Mouse (Mus musculus): ENCODE data around the gene Ttc1. TPM values are rescaled to one million over a fixed set of nuclear protein-coding genes. Genes with fewer than 3 reads are reported as not detected.

Gene Ttc1
- polyA plus RNA-seq, 1 experiment from 2014 or later: 54.9 TPM

DNA sequence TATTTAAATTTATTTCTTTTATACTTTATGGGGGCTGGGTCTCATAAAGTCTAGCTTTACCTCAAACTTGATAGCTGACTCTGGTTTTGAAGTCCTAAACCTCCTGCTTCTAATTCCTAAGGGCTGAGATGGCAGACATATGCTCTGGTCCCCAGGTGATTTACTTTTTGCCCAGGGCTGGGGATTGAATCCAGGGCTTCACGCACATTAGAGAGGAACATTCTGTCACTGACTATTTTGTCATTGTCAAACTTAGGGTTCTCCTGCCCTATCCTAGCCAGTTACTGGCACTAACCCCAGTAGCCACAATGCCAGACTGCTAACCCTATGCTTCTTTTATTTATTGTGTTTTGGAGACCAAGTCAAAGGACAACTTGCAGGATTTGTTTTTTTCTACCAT, 59.0 kb downstream of the Ttc1 start:
- Histone ChIP-seq H3K4me2 (ENCODE audit: low read depth, low read length) (no peak overlapping the region), H3K9me3 (replicated peaks; ENCODE audit: control insufficient read depth, low read length) (no peaks in the 10 kb centered on the region), H3K4me1 (ENCODE audit: control insufficient read depth, insufficient read depth, low read length) (peaks cover 2% of the 10 kb centered on the region; the same call in 1 of the 2 replicates), H3K4me3 (ENCODE audit: low read length) (no peak overlapping the region), H3K9ac (ENCODE audit: low read length) (no peak overlapping the region), H3K27me3 (ENCODE audit: control insufficient read depth, insufficient read depth, low read length) (no peaks in the 10 kb centered on the region), H3K36me3 (ENCODE audit: control insufficient read depth, insufficient read depth) (peaks cover 39% of the 10 kb centered on the region), H3K27ac (ENCODE audit: low read length) (no peak overlapping the region)
- no peak for ATAC-seq (replicated peaks; ENCODE audit: extremely low read depth, insufficient read depth, low FRiP score)
- 96% methylated on average over 1 of the region's 1 CpGs for WGBS

DNA sequence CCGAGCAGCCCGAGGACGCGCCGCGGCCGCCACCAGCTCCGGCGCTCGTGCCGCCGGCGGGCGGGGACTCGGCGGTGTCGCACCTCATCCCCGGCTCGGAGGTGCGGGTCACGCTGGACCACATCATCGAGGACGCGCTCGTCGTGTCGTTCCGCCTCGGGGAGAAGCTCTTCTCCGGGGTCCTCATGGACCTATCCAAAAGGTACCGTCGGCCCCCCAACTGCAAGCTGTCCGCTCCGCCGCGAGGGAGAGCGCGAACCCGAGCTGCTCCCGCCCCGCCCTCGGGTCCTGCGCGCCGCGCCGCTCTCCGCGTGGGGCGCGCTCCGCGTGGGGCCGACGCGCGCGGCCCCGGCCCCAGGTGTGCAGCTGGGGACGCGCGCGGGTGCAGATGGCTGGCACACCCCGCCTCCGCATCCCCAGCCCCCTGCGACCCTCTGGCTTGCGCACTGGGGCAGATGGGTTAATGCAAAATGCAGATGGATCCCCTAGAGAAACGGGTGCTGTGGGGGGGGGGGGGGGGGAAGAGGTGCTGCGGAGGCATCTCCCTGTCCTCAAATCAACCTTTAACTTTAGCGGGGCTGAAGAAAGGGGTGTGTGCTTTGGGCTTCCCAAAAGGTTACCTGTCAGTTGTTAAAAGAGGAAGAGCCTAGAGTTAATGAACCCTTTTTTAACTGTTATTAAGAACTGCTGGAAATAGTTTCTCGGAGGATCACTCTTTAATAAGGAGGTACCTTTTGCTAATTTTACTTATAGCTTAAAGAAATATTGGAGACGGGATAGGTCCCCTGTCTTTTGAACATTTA, 65.2 kb downstream of the Ttc1 start:
- peak overlapping the region; percentile 92 for H3K27ac ChIP-seq (ENCODE audit: low read length)
- peak overlapping the region; percentile 90 for H3K4me2 ChIP-seq (ENCODE audit: low read depth, low read length)
- ATAC-seq (replicated peaks; ENCODE audit: extremely low read depth, insufficient read depth, low FRiP score): peak; percentile 21
- H3K27me3 ChIP-seq (ENCODE audit: control insufficient read depth, insufficient read depth, low read length): no peaks in the 10 kb centered on the region
- WGBS: 1% methylated on average over 66 of the region's 72 CpGs
- H3K9me3 ChIP-seq (replicated peaks; ENCODE audit: control insufficient read depth, low read length): no peaks in the 10 kb centered on the region
- peaks cover 7% of the 10 kb centered on the region; the same call in 1 of the 2 replicates for H3K36me3 ChIP-seq (ENCODE audit: control insufficient read depth, insufficient read depth)
- peak overlapping the region; percentile 90 for H3K9ac ChIP-seq (ENCODE audit: low read length)
- peak overlapping the region; percentile 88 for H3K4me3 ChIP-seq (ENCODE audit: low read length)
- peaks cover 8% of the 10 kb centered on the region for H3K4me1 ChIP-seq (ENCODE audit: control insufficient read depth, insufficient read depth, low read length)

DNA sequence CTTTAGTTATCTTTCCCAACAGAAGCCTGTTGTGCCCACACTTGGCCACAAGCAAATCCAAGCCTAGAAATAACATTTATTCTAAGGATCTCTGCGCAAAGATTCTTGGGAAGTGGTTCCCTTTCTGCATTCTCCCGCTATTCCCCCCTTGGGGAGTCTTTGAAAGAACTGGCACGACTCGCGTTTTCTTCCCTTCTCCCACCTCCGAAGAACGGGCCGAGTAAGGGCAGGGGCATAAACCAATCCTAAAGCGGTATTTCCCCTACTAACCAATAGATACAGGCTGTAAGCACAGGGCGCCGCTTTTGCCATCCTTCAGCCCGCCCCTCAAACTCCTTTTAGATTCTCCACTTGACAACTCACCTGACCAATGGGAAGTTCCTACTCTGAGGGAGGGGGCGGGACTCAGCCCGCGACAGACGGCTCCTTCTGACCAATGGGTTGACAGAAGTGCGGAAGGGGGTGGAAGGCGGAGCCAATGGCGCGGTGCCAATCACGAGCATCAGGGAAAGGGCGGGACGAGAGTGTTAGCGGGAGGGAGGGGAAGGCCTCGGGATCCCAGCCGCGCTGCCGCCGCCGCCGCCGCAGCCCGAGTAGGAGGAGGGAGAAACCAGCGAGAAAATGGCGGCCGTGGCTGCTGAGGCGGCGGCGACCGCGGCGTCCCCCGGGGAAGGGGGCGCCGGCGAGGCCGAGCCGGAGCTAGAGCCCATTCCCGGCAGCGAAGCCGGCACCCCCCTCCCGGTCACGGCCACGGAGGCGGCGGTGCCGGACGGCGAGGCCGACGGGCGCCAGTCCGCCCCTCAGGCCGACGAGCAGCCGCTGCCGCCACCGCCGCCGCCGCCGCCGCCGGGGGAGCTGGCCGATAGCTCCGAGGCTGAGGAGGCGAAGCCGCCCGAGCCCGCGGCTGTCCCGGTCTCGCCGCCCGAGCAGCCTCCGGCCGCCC, 66.1 kb downstream of the Ttc1 start, which contains the start of gene Pwwp2a:
TSS of gene Pwwp2a (plus strand) at position 527 of the 943 bp plus-strand sequence.
- Histone ChIP-seq H3K36me3 (ENCODE audit: control insufficient read depth, insufficient read depth) (peaks cover 4% of the 10 kb centered on the region; the same call in 1 of the 2 replicates), H3K27ac (ENCODE audit: low read length) (peak within 1 kb of the TSS; percentile 92), H3K4me1 (ENCODE audit: control insufficient read depth, insufficient read depth, low read length) (peaks cover 8% of the 10 kb centered on the region), H3K4me3 (ENCODE audit: low read length) (peak within 1 kb of the TSS; percentile 88), H3K9me3 (replicated peaks; ENCODE audit: control insufficient read depth, low read length) (no peaks in the 10 kb centered on the region), H3K4me2 (ENCODE audit: low read depth, low read length) (peak within 1 kb of the TSS; percentile 90), H3K9ac (ENCODE audit: low read length) (peak within 1 kb of the TSS; percentile 90), H3K27me3 (ENCODE audit: control insufficient read depth, insufficient read depth, low read length) (no peaks in the 10 kb centered on the region)
- ATAC-seq (replicated peaks; ENCODE audit: extremely low read depth, insufficient read depth, low FRiP score): peak; percentile 98
- under 1% methylated on average over 54 of the region's 87 CpGs for WGBS

Other genes starting within 250 kb of the Ttc1 start
- gene Ccnjl, start 219.2 kb downstream of the Ttc1 start, polyA plus RNA-seq (2015; fragmentation: Nextera tagmentation; extraction: Ambion mirVana): 19.5 and 20.4 TPM in 2 replicates
- 4.5 and 5.5 TPM in 2 replicates for gene 4933415A04Rik, start 161.0 kb downstream of the Ttc1 start, polyA plus RNA-seq (2015; fragmentation: Nextera tagmentation; extraction: Ambion mirVana)
- 18.3 TPM in 1 of 2 replicates, not detected in the other for gene Fabp6, start 146.5 kb downstream of the Ttc1 start, polyA plus RNA-seq (2015; fragmentation: Nextera tagmentation; extraction: Ambion mirVana)
- 15.5 and 17.4 TPM in 2 replicates for gene Pwwp2a, start 66.0 kb downstream of the Ttc1 start, polyA plus RNA-seq (2015; fragmentation: Nextera tagmentation; extraction: Ambion mirVana)
- 6.0 and 8.0 TPM in 2 replicates for gene Adra1b, start 153.2 kb upstream of the Ttc1 start, polyA plus RNA-seq (2015; fragmentation: Nextera tagmentation; extraction: Ambion mirVana)